Comparison of ENCODE assay signal across 23 mouse cellular contexts in the genomic region with DNA sequence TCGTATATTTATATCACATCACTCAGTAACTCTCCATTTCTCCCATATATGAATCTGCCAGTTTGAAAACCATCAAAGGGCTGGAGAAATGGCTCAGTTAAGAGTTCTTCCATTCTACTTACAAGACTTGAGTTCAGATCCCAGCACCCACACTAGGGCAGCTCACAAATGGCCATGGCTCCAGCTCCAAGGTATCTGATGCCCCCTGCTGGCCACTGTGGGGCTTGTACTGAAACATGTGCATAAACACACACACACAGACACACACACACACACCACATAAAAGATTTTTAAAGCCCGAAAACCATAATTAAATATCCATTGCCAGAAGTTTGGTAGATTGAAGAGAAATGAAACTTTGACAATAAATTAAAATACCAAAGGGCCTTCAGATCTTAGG.
DNase-seq lines count a peak whose midpoint lies in the region; ATAC-seq and TF ChIP-seq lines count a peak whose summit lies in the region.
"Had no signal": no experiment of that assay in that cellular context is flagged by ENCODE, and none has a peak within 500 bp of the region (broad histone marks: within the 10 kb centered on the region; RNA-seq: fewer than 3 reads in every experiment).

No protein-coding gene starts in this region.

- TF ChIP-seq POLR2A in heart, adult 2 months (IDR thresholded peaks at IDR 0.05; ENCODE audit: insufficient read depth, low read depth, low read length): no peak

- no peak overlapping the region for H3K4me2 ChIP-seq in heart, embryonic 12.5 days
- H3K4me2 ChIP-seq in liver, embryonic 14.5 days (ENCODE audit: low read depth): no peak overlapping the region
- no peak overlapping the region for H3K4me2 ChIP-seq in liver, embryonic 11.5 days
- H3K4me2 ChIP-seq in midbrain, postnatal 0 days (ENCODE audit: low read depth, low read length, poor library complexity, severe bottlenecking): no peak overlapping the region
- H3K4me2 ChIP-seq: embryonic facial prominence, embryonic 12.5 days; limb, embryonic 13.5 days; liver, embryonic 15.5 days; midbrain, embryonic 11.5 days; neural tube, embryonic 15.5 days had no signal

- peak; percentile 12; the same call in 1 of the 2 replicates for TF ChIP-seq CTCF in heart, adult 2 months (IDR thresholded peaks at IDR 0.05)
- peak; percentile 25; the same call in 1 of the 2 replicates for TF ChIP-seq CTCF in liver, embryonic 14.5 days (IDR thresholded peaks at IDR 0.05; ENCODE audit: low read depth)
- TF ChIP-seq CTCF in midbrain, postnatal 0 days (IDR thresholded peaks at IDR 0.05): peak; percentile 25; the same call in 1 of the 2 replicates

- peaks cover 2% of the 10 kb centered on the region; the same call in 1 of the 2 replicates for H3K4me1 ChIP-seq in heart, adult 2 months (ENCODE audit: control insufficient read depth, insufficient read depth, low read length)
- no peaks in the 10 kb centered on the region for H3K4me1 ChIP-seq in heart, embryonic 12.5 days (replicated peaks)
- no peaks in the 10 kb centered on the region for H3K4me1 ChIP-seq in liver, embryonic 14.5 days (replicated peaks; ENCODE audit: control insufficient read depth in 2 of 2, insufficient read depth in 2 of 2, low read length in 1 of 2)
- no peaks in the 10 kb centered on the region for H3K4me1 ChIP-seq in liver, embryonic 11.5 days (replicated peaks; ENCODE audit: control insufficient read depth, insufficient read depth, low read length)
- H3K4me1 ChIP-seq in midbrain, postnatal 0 days (ENCODE audit: insufficient read depth, low read length): no peaks in the 10 kb centered on the region
- H3K4me1 ChIP-seq in midbrain, embryonic 10.5 days: no peaks in the 10 kb centered on the region
- H3K4me1 ChIP-seq: embryonic facial prominence, embryonic 12.5 days; hindbrain, embryonic 10.5 days; limb, embryonic 13.5 days; liver, embryonic 15.5 days; neural tube, embryonic 15.5 days had no signal

- H3K9ac ChIP-seq in heart, adult 2 months (ENCODE audit: low read depth, low read length): no peak overlapping the region
- no peak overlapping the region for H3K9ac ChIP-seq in heart, embryonic 12.5 days
- H3K9ac ChIP-seq in liver, embryonic 14.5 days (replicated peaks): no peak overlapping the region
- H3K9ac ChIP-seq in liver, embryonic 11.5 days (ENCODE audit: low read depth, low read length): no peak overlapping the region
- H3K9ac ChIP-seq in midbrain, postnatal 0 days (replicated peaks; ENCODE audit: low read length, poor library complexity, severe bottlenecking): no peak overlapping the region
- H3K9ac ChIP-seq: embryonic facial prominence, embryonic 12.5 days; limb, embryonic 13.5 days; liver, embryonic 15.5 days; neural tube, embryonic 15.5 days had no signal

- no peak for ATAC-seq in heart, embryonic 12.5 days (ENCODE audit: insufficient number of reproducible peaks, low FRiP score)
- no peak for ATAC-seq in liver, embryonic 14.5 days (ENCODE audit: insufficient read depth)
- no peak for ATAC-seq in liver, embryonic 11.5 days (replicated peaks; ENCODE audit: low FRiP score)
- no peak for ATAC-seq in midbrain, postnatal 0 days (ENCODE audit: low FRiP score)
- no peak for ATAC-seq in inflammation-experienced regulatory T-cells, adult 6 months
- ATAC-seq: activated CD4-positive, CD25-positive, alpha-beta regulatory T cell, adult 4 months; hindbrain, embryonic 16.5 days had no signal

- H3K27ac ChIP-seq in heart, adult 2 months: no peak overlapping the region
- H3K27ac ChIP-seq in heart, embryonic 12.5 days (ENCODE audit: poor library complexity, severe bottlenecking): no peak overlapping the region
- no peak overlapping the region for H3K27ac ChIP-seq in liver, embryonic 14.5 days
- no peak overlapping the region for H3K27ac ChIP-seq in liver, embryonic 11.5 days (ENCODE audit: low read depth, low read length)
- H3K27ac ChIP-seq in midbrain, postnatal 0 days (ENCODE audit: low read depth, low read length): no peak overlapping the region
- no peak overlapping the region for H3K27ac ChIP-seq in midbrain, embryonic 10.5 days (replicated peaks)
- H3K27ac ChIP-seq: embryonic facial prominence, embryonic 12.5 days; hindbrain, embryonic 10.5 days; limb, embryonic 13.5 days; liver, embryonic 15.5 days; neural tube, embryonic 15.5 days had no signal

- no peaks in the 10 kb centered on the region for H3K36me3 ChIP-seq in heart, adult 2 months (ENCODE audit: control insufficient read depth, insufficient read depth, low read length)
- no peaks in the 10 kb centered on the region for H3K36me3 ChIP-seq in heart, embryonic 12.5 days
- no peaks in the 10 kb centered on the region for H3K36me3 ChIP-seq in liver, embryonic 14.5 days (replicated peaks; ENCODE audit: control insufficient read depth, insufficient read depth, low read depth)
- H3K36me3 ChIP-seq in liver, embryonic 11.5 days (ENCODE audit: control insufficient read depth, insufficient read depth, low read length): no peaks in the 10 kb centered on the region
- no peaks in the 10 kb centered on the region for H3K36me3 ChIP-seq in midbrain, postnatal 0 days (ENCODE audit: insufficient read depth, low read length)
- no peaks in the 10 kb centered on the region for H3K36me3 ChIP-seq in midbrain, embryonic 10.5 days
- H3K36me3 ChIP-seq: embryonic facial prominence, embryonic 12.5 days; hindbrain, embryonic 10.5 days; limb, embryonic 13.5 days; liver, embryonic 15.5 days; neural tube, embryonic 15.5 days had no signal

- H3K79me2 ChIP-seq in heart, adult 2 months (replicated peaks; ENCODE audit: control insufficient read depth, insufficient read depth, low read length): no peaks in the 10 kb centered on the region

- 97% methylated on average over 2 of the region's 2 CpGs for WGBS in heart, adult 2 months
- 90% methylated on average over 2 of the region's 2 CpGs for WGBS in heart, embryonic 12.5 days
- WGBS in liver, embryonic 14.5 days (ENCODE audit: insufficient replicate concordance): 66% methylated on average over 2 of the region's 2 CpGs
- 88% methylated on average over 2 of the region's 2 CpGs for WGBS in liver, embryonic 11.5 days
- WGBS in midbrain, postnatal 0 days: 95% methylated on average over 2 of the region's 2 CpGs
- 93% methylated on average over 2 of the region's 2 CpGs for WGBS in midbrain, embryonic 10.5 days

- DNase-seq in heart, adult 2 months: no peak
- DNase-seq in liver, embryonic 14.5 days (ENCODE audit: low read depth in 3 of 3, low spot score in 3 of 3): no peak
- no peak for DNase-seq in liver, embryonic 11.5 days (ENCODE audit: low spot score)
- DNase-seq in midbrain, postnatal 0 days (ENCODE audit: low spot score): no peak
- DNase-seq in midbrain, embryonic 10.5 days (ENCODE audit: low spot score): no peak
- no peak for DNase-seq in left cerebral cortex, postnatal 4 days
- DNase-seq: cerebellum, adult 18-20 months; cerebellum, postnatal 14 days; kidney, postnatal 10 days; layer of hippocampus, postnatal 36 days; right cerebral cortex, adult 18-20 months; right cerebral cortex, postnatal 4 days; thymus, adult 2 months had no signal

- intact Hi-C loops in heart, adult 2 months (cut with DNase I): no loop called here
- intact Hi-C loops in left cerebral cortex, postnatal 4 days (cut with DNase I): no loop called here

- TF ChIP-seq EP300 in heart, adult 2 months (IDR thresholded peaks at IDR 0.05; ENCODE audit: insufficient read depth, low read depth, low read length): no peak
- no peak for TF ChIP-seq EP300 in liver, embryonic 14.5 days (IDR thresholded peaks at IDR 0.05; ENCODE audit: low read depth)

- H3K4me3 ChIP-seq in heart, adult 2 months: no peak overlapping the region
- H3K4me3 ChIP-seq in heart, embryonic 12.5 days: no peak overlapping the region
- H3K4me3 ChIP-seq in liver, embryonic 14.5 days (ENCODE audit: insufficient read depth in 1 of 2, low read depth in 2 of 2, low read length in 2 of 2): no peak overlapping the region
- no peak overlapping the region for H3K4me3 ChIP-seq in liver, embryonic 11.5 days (ENCODE audit: low read depth, low read length)
- no peak overlapping the region for H3K4me3 ChIP-seq in midbrain, postnatal 0 days (ENCODE audit: low read depth, low read length)
- H3K4me3 ChIP-seq in midbrain, embryonic 10.5 days: no peak overlapping the region
- H3K4me3 ChIP-seq: embryonic facial prominence, embryonic 12.5 days; hindbrain, embryonic 10.5 days; limb, embryonic 13.5 days; liver, embryonic 15.5 days; neural tube, embryonic 15.5 days had no signal

- H3K27me3 ChIP-seq in heart, adult 2 months (ENCODE audit: control insufficient read depth, insufficient read depth, low read length): no peaks in the 10 kb centered on the region
- H3K27me3 ChIP-seq in heart, embryonic 12.5 days (replicated peaks): no peaks in the 10 kb centered on the region
- no peaks in the 10 kb centered on the region for H3K27me3 ChIP-seq in liver, embryonic 14.5 days (ENCODE audit: control insufficient read depth, insufficient read depth, low read length)
- no peaks in the 10 kb centered on the region for H3K27me3 ChIP-seq in liver, embryonic 11.5 days (replicated peaks; ENCODE audit: control insufficient read depth, insufficient read depth, low read length)
- H3K27me3 ChIP-seq in midbrain, postnatal 0 days (ENCODE audit: insufficient read depth, low read length): no peaks in the 10 kb centered on the region
- H3K27me3 ChIP-seq in midbrain, embryonic 10.5 days (ENCODE audit: low read depth, poor library complexity, severe bottlenecking): no peaks in the 10 kb centered on the region
- H3K27me3 ChIP-seq: embryonic facial prominence, embryonic 12.5 days; limb, embryonic 13.5 days; liver, embryonic 15.5 days; neural tube, embryonic 15.5 days had no signal

- no peaks in the 10 kb centered on the region; the same call in 1 of the 2 replicates for H3K9me3 ChIP-seq in heart, embryonic 12.5 days (replicated peaks)
- no peaks in the 10 kb centered on the region for H3K9me3 ChIP-seq in liver, embryonic 14.5 days (ENCODE audit: control insufficient read depth, low read length)
- H3K9me3 ChIP-seq in liver, embryonic 11.5 days (ENCODE audit: control insufficient read depth, low read length): no peaks in the 10 kb centered on the region
- no peaks in the 10 kb centered on the region for H3K9me3 ChIP-seq in midbrain, postnatal 0 days (ENCODE audit: low read length)
- no peaks in the 10 kb centered on the region for H3K9me3 ChIP-seq in midbrain, embryonic 10.5 days (replicated peaks)
- H3K9me3 ChIP-seq: embryonic facial prominence, embryonic 12.5 days; limb, embryonic 13.5 days; liver, embryonic 15.5 days; neural tube, embryonic 15.5 days had no signal
